Mouse (Mus musculus) midbrain, embryonic 10.5 days (tissue): Measurements from ENCODE around the gene Olfr1145. TPM values are rescaled to one million over a fixed set of nuclear protein-coding genes. Genes with fewer than 3 reads are reported as not detected.

Experiments
- DNase-seq: peaks from one replicate; pipeline ENCODE4 v3.0.0-alpha.2; 2017; ENCODE audit warnings: low spot score
- H3K27ac ChIP-seq: fragments of 300-500 bp; sonication (generic); replicated peaks from 2 replicates; pipeline ENCODE4 v1.5.1; 2016; ENCODE audit warnings: mild to moderate bottlenecking
- H3K27me3 ChIP-seq: fragments of 300-500 bp; sonication (generic); 2 replicates; pipeline ENCODE4 v1.6.1; 2016; ENCODE audit warnings: low read depth, mild to moderate bottlenecking; ENCODE audit not compliant: poor library complexity, severe bottlenecking
- H3K36me3 ChIP-seq: fragments of 300-500 bp; sonication (generic); 2 replicates; pipeline ENCODE4 v1.6.1; 2016; ENCODE audit warnings: mild to moderate bottlenecking, moderate library complexity
- H3K4me1 ChIP-seq: fragments of 300-500 bp; sonication (generic); 2 replicates; pipeline ENCODE4 v1.6.1; 2016
- H3K4me3 ChIP-seq: fragments of 300-500 bp; sonication (generic); 2 replicates; pipeline ENCODE4 v1.5.1; 2016; ENCODE audit warnings: mild to moderate bottlenecking, moderate library complexity
- H3K9me3 ChIP-seq: fragments of 300-500 bp; sonication (generic); replicated peaks from 2 replicates; pipeline ENCODE4 v1.6.1; 2016; ENCODE audit warnings: mild to moderate bottlenecking
- WGBS: fragments of 180-500 bp; shearing (Covaris S2); methylation state at CpG from one replicate; pipeline ENCODE4 v1.1.7; 2016; 5-methylcytosine and 5-hydroxymethylcytosine counted together
- polyA plus RNA-seq: library from polyadenylated mRNA; unstranded; fragments of >200 nt; fragmentation: Nextera tagmentation; extraction: Ambion mirVana; gene quantifications from 2 replicates; pipeline ENCODE4 v1.2.1, GENCODE M21; 2016

The Olfr1145 gene
- not detected in 2 replicates for polyA plus RNA-seq

- Histone ChIP-seq H3K4me1 (no peaks in the 10 kb centered on the region), H3K27ac (no peak within 1 kb of the TSS), H3K27me3 (no peaks in the 10 kb centered on the region), H3K4me3 (no peak within 1 kb of the TSS), H3K36me3 (no peaks in the 10 kb centered on the region), H3K9me3 (no peaks in the 10 kb centered on the region)
- no peak for DNase-seq
- WGBS: 90% methylated on average over 1 of the region's 1 CpGs
These were observed at the start of gene Olfr1145 for GRCm38 (mm10) chr2:87809522-87809921. Gene Olfr1145, plus strand, starts transcription at chr2:87809822.

DNA sequence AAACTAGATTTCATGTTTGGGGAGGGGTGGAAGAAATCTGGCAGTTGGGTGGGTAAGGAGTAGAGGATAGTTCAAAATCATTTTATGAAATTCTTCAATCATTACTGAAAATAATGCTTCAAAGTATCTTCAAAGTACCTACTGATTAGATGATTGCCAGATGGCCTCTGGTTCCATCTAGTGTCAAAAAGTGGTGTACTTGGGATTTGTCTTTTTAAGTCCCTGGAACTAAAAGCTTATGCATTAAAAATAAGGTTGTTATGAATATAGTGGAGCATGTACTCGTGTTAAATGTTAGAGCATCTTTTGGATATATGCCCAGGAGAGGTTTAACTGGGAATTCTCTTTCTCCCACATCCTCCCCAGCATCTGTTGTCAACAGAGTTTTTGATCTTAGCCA is 33.5 kb upstream of the Olfr1145 start:
- Histone ChIP-seq H3K36me3 (no peaks in the 10 kb centered on the region), H3K27me3 (no peaks in the 10 kb centered on the region), H3K27ac (no peak overlapping the region), H3K4me1 (no peaks in the 10 kb centered on the region), H3K9me3 (no peaks in the 10 kb centered on the region), H3K4me3 (no peak overlapping the region)
- WGBS: 76% methylated on average over 1 of the region's 1 CpGs
- no peak for DNase-seq

- Histone ChIP-seq H3K36me3 (no peaks in the 10 kb centered on the region), H3K4me3 (no peak within 1 kb of the TSS), H3K9me3 (no peaks in the 10 kb centered on the region), H3K27ac (no peak within 1 kb of the TSS), H3K27me3 (no peaks in the 10 kb centered on the region), H3K4me1 (no peaks in the 10 kb centered on the region)
- DNase-seq: no peak
- 81% methylated on average over 4 of the region's 4 CpGs for WGBS
These were observed 30.4 kb upstream of the Olfr1145 start, which contains the start of gene Olfr152 for GRCm38 (mm10) chr2:87779183-87779582. Gene Olfr152, plus strand, starts transcription at chr2:87779483.

DNA sequence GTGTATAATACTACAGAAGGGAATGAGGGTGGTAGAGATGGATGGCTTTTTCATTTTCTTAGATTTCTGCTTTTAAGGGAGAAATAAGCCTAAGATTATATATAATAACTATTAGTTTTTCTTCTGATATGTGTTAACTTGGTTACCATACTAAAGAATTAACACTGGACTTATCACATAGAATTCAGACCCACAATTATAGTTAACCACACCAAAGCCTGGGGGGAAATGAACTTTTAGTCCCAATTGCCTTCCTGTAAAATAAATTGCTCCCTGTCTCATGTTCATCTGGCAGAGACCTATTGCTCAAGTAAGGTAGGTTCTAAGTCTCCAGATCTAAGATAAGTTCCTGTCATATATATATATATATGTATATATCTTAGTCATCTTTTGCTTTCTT is 9.3 kb upstream of the Olfr1145 start, which contains the start of gene Olfr1143:
Olfr1143 (plus strand) TSS at position 301 of the 400 bp plus-strand sequence.
- no peaks in the 10 kb centered on the region for H3K4me1 ChIP-seq
- no peak within 1 kb of the TSS for H3K27ac ChIP-seq
- H3K9me3 ChIP-seq: no peaks in the 10 kb centered on the region
- no peaks in the 10 kb centered on the region for H3K27me3 ChIP-seq
- no peak within 1 kb of the TSS for H3K4me3 ChIP-seq
- H3K36me3 ChIP-seq: no peaks in the 10 kb centered on the region
- DNase-seq: no peak

DNA sequence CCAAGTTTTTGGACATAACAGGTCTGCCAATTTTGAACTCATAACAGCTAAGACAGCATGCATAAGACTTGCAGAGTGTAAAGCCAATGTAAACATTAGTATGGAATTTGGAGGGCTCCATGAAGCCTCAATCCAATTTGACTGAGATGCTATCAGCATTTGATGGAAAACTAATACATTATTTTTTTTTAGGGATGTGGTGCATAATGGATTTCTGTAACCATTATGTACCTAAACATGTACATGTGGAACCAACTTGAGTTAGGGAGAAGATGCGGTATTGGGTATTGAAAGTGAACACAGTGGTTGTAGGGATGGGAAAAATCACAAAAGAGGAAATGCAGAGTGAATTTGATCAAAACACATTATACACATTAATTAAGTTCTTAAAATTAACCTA is 20.6 kb downstream of the Olfr1145 start, which contains the start of gene Olfr1148:
Olfr1148 (plus strand) TSS at position 301 of the 400 bp plus-strand sequence.
- no peaks in the 10 kb centered on the region for H3K9me3 ChIP-seq
- no peak within 1 kb of the TSS for H3K4me3 ChIP-seq
- no peaks in the 10 kb centered on the region for H3K4me1 ChIP-seq
- 97% methylated on average over 1 of the region's 1 CpGs for WGBS
- H3K36me3 ChIP-seq: no peaks in the 10 kb centered on the region
- H3K27me3 ChIP-seq: no peaks in the 10 kb centered on the region
- no peak within 1 kb of the TSS for H3K27ac ChIP-seq
- no peak for DNase-seq

GRCm38 (mm10) chr2:87843693-87844092 is 34.1 kb downstream of the Olfr1145 start, which contains the start of gene Olfr1150-ps1:
Gene Olfr1150-ps1, plus strand, starts transcription at chr2:87843993.
- H3K4me3 ChIP-seq: no peak within 1 kb of the TSS

GRCm38 (mm10) chr2:87855562-87855961 is 45.9 kb downstream of the Olfr1145 start, which contains the start of gene Olfr1151:
Gene Olfr1151, plus strand, starts transcription at chr2:87855862.
- DNase-seq: no peak
- WGBS: 91% methylated on average over 1 of the region's 1 CpGs
- Histone ChIP-seq H3K27ac (no peak within 1 kb of the TSS), H3K36me3 (no peaks in the 10 kb centered on the region), H3K4me3 (no peak within 1 kb of the TSS), H3K27me3 (no peaks in the 10 kb centered on the region), H3K9me3 (no peaks in the 10 kb centered on the region), H3K4me1 (no peaks in the 10 kb centered on the region)

More at GRCm38 (mm10) chr2:87843693-87844092, 34.1 kb downstream of the Olfr1145 start, which contains the start of gene Olfr1150-ps1:
- Histone ChIP-seq H3K4me1 (no peaks in the 10 kb centered on the region), H3K9me3 (no peaks in the 10 kb centered on the region), H3K27me3 (no peaks in the 10 kb centered on the region), H3K36me3 (no peaks in the 10 kb centered on the region), H3K27ac (no peak within 1 kb of the TSS)
- WGBS: 79% methylated on average over 1 of the region's 1 CpGs
- no peak for DNase-seq

Other genes with a start within 250 kb of the Olfr1145 start
- not detected in 2 replicates for gene Olfr1129, start 235.9 kb upstream of the Olfr1145 start, polyA plus RNA-seq
- not detected in 2 replicates for gene Olfr1130, start 203.6 kb upstream of the Olfr1145 start, polyA plus RNA-seq
- not detected in 2 replicates for gene Olfr1131, start 182.7 kb upstream of the Olfr1145 start, polyA plus RNA-seq
- gene Olfr1132, start 172.3 kb upstream of the Olfr1145 start, polyA plus RNA-seq: not detected in 2 replicates
- gene Olfr1133, start 162.4 kb upstream of the Olfr1145 start, polyA plus RNA-seq: not detected in 2 replicates
- not detected in 2 replicates for gene Olfr1134, start 151.4 kb upstream of the Olfr1145 start, polyA plus RNA-seq
- gene Olfr1135, start 136.2 kb upstream of the Olfr1145 start, polyA plus RNA-seq: not detected in 2 replicates
- not detected in 2 replicates for gene Olfr1136, start 115.9 kb upstream of the Olfr1145 start, polyA plus RNA-seq
- not detected in 2 replicates for gene Olfr1137, start 96.6 kb upstream of the Olfr1145 start, polyA plus RNA-seq
- not detected in 2 replicates for gene Olfr1138, start 69.8 kb upstream of the Olfr1145 start, polyA plus RNA-seq
- gene Olfr1140, start 66.1 kb upstream of the Olfr1145 start, polyA plus RNA-seq: not detected in 2 replicates
- not detected in 2 replicates for gene Olfr1141, start 55.8 kb upstream of the Olfr1145 start, polyA plus RNA-seq
- gene Olfr152, start 30.3 kb upstream of the Olfr1145 start, polyA plus RNA-seq: not detected in 2 replicates
- gene Olfr1143, start 9.2 kb upstream of the Olfr1145 start, polyA plus RNA-seq: not detected in 2 replicates
- gene Olfr1148, start 20.7 kb downstream of the Olfr1145 start, polyA plus RNA-seq: not detected in 2 replicates
- gene Olfr1150-ps1, start 34.2 kb downstream of the Olfr1145 start, polyA plus RNA-seq: not detected in 2 replicates
- gene Olfr1151, start 46.0 kb downstream of the Olfr1145 start, polyA plus RNA-seq: not detected in 2 replicates
- gene Olfr1152, start 56.7 kb downstream of the Olfr1145 start, polyA plus RNA-seq: 0.01 and 0.02 TPM in 2 replicates
- not detected in 2 replicates for gene Olfr1153, start 85.1 kb downstream of the Olfr1145 start, polyA plus RNA-seq
- gene Olfr1154, start 95.3 kb downstream of the Olfr1145 start, polyA plus RNA-seq: not detected in 2 replicates
- gene Olfr1155, start 135.3 kb downstream of the Olfr1145 start, polyA plus RNA-seq: not detected in 2 replicates
- gene Olfr1156, start 143.3 kb downstream of the Olfr1145 start, polyA plus RNA-seq: not detected in 2 replicates
- not detected in 2 replicates for gene Olfr1157, start 158.5 kb downstream of the Olfr1145 start, polyA plus RNA-seq
- gene Olfr74, start 164.8 kb downstream of the Olfr1145 start, polyA plus RNA-seq: not detected in 2 replicates
- gene Olfr1158, start 180.3 kb downstream of the Olfr1145 start, polyA plus RNA-seq: not detected in 2 replicates
- gene Olfr1160, start 198.4 kb downstream of the Olfr1145 start, polyA plus RNA-seq: not detected in 2 replicates
- gene Olfr1161, start 213.0 kb downstream of the Olfr1145 start, polyA plus RNA-seq: not detected in 2 replicates
- gene Olfr73, start 227.9 kb downstream of the Olfr1145 start, polyA plus RNA-seq: not detected in 2 replicates
- gene Olfr1162, start 241.3 kb downstream of the Olfr1145 start, polyA plus RNA-seq: not detected in 2 replicates